Mouse (Mus musculus) neural tube, embryonic 13.5 days (tissue): ENCODE results near the gene Gltp. TPM values are rescaled to one million over a fixed set of nuclear protein-coding genes. Genes with fewer than 3 reads are reported as not detected.

Source experiments
- ATAC-seq: fragments of 200-750 bp; cut with Nextera tagmentation; 2 replicates; pipeline ENCODE4 v1.8.0; 2017; ENCODE audit warnings: low read depth, mild to moderate bottlenecking, moderate TSS enrichment, moderate library complexity
- H3K27ac ChIP-seq: fragments of 300-500 bp; sonication (generic); replicated peaks from 2 replicates; pipeline ENCODE4 v1.5.1; 2015; ENCODE audit warnings: moderate library complexity, mild to moderate bottlenecking, inconsistent platforms
- H3K27me3 ChIP-seq: fragments of 300-500 bp; sonication (generic); 2 replicates; pipeline ENCODE4 v1.6.1; 2015; ENCODE audit warnings: mild to moderate bottlenecking, inconsistent platforms
- H3K36me3 ChIP-seq: fragments of 300-500 bp; sonication (generic); 2 replicates; pipeline ENCODE4 v1.6.1; 2015; ENCODE audit warnings: mild to moderate bottlenecking, inconsistent platforms
- H3K4me1 ChIP-seq: fragments of 300-500 bp; sonication (generic); replicated peaks from 2 replicates; pipeline ENCODE4 v1.6.1; 2015; ENCODE audit warnings: inconsistent platforms
- H3K4me2 ChIP-seq: fragments of 300-500 bp; sonication (generic); 2 replicates; pipeline ENCODE4 v1.6.1; 2015; ENCODE audit warnings: inconsistent platforms, mild to moderate bottlenecking, moderate library complexity
- H3K4me3 ChIP-seq: fragments of 300-500 bp; sonication (generic); 2 replicates; pipeline ENCODE4 v1.5.1; 2015; ENCODE audit warnings: mild to moderate bottlenecking, inconsistent platforms
- H3K9ac ChIP-seq: fragments of 300-500 bp; sonication (generic); 2 replicates; pipeline ENCODE4 v1.6.1; 2015; ENCODE audit warnings: moderate library complexity, mild to moderate bottlenecking, inconsistent platforms
- H3K9me3 ChIP-seq: fragments of 300-500 bp; sonication (generic); 2 replicates; pipeline ENCODE4 v1.6.1; 2016; ENCODE audit warnings: inconsistent platforms
- WGBS: fragments of 180-500 bp; shearing (Covaris S2); methylation state at CpG from one replicate; pipeline ENCODE4 v1.1.7; 2015; 5-methylcytosine and 5-hydroxymethylcytosine counted together
- polyA plus RNA-seq: library from polyadenylated mRNA; unstranded; fragments of >200 nt; fragmentation: Nextera tagmentation; extraction: Ambion mirVana; gene quantifications from 2 replicates; pipeline ENCODE4 v1.2.1, GENCODE M21; 2015

Gltp gene
- polyA plus RNA-seq, 1 experiment from 2014 or later = 41.4 TPM

DNA sequence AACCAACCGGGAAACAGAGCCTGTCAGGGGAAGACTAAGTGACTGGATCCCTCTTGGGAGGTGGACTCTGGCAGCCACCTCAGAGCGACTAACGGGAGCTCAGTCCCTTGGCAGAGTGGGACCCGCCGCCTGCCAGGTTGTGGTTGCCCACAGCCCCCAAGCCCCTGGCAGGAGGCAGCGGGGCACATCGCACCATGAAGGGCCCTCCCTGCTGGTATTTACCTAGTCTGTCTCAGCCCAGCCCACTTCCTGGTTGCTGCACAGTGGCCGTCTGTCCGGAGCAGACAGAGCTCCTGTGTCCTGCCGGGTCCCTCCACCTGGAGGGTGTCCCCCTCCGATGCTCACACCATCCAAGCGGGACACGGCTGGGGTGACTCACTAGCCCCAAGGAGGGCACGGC, 39.8 kb downstream of the Gltp start:
- Histone ChIP-seq H3K27me3 (peaks cover 34% of the 10 kb centered on the region), H3K4me3 (no peak overlapping the region), H3K36me3 (no peaks in the 10 kb centered on the region), H3K9me3 (no peaks in the 10 kb centered on the region), H3K9ac (no peak overlapping the region), H3K27ac (no peak overlapping the region), H3K4me2 (no peak overlapping the region), H3K4me1 (peaks cover 35% of the 10 kb centered on the region)
- 39% methylated on average over 14 of the region's 14 CpGs for WGBS
- no peak for ATAC-seq

DNA sequence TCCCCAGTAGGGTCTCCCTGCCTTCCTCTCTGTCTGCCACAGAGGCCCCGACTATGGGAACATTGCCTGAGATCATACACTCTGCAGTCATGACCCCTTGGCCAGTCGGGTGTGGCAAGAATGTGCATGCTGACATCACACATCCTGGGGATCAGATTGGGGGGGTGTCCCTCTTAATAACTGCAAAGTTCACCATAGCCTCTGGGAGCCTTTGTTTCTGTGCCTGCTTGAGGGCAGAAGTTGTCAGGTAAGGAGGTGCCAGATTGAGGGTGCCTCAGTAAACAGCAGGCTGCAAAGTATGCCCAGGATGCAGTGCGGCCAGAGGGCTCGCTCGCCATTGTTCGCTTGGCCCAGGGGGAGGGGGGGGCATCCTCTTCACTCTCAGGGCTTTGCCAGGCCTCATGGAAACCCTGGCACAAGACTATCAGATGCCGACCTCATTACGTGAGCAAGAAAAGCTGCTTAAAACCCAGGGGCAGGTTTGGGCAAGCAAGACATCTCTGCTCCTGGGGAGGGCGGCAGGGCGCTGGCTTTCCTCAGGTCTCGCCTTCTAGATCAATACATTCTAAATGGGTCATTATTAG, 42.0 kb downstream of the Gltp start:
- no peaks in the 10 kb centered on the region for H3K9me3 ChIP-seq
- no peak overlapping the region for H3K27ac ChIP-seq
- peaks cover 25% of the 10 kb centered on the region for H3K27me3 ChIP-seq
- H3K4me3 ChIP-seq = no peak overlapping the region
- no peak overlapping the region for H3K9ac ChIP-seq
- peaks cover 35% of the 10 kb centered on the region for H3K4me1 ChIP-seq
- H3K4me2 ChIP-seq = no peak overlapping the region
- WGBS = 69% methylated on average over 11 of the region's 11 CpGs
- no peak for ATAC-seq
- H3K36me3 ChIP-seq = no peaks in the 10 kb centered on the region

DNA sequence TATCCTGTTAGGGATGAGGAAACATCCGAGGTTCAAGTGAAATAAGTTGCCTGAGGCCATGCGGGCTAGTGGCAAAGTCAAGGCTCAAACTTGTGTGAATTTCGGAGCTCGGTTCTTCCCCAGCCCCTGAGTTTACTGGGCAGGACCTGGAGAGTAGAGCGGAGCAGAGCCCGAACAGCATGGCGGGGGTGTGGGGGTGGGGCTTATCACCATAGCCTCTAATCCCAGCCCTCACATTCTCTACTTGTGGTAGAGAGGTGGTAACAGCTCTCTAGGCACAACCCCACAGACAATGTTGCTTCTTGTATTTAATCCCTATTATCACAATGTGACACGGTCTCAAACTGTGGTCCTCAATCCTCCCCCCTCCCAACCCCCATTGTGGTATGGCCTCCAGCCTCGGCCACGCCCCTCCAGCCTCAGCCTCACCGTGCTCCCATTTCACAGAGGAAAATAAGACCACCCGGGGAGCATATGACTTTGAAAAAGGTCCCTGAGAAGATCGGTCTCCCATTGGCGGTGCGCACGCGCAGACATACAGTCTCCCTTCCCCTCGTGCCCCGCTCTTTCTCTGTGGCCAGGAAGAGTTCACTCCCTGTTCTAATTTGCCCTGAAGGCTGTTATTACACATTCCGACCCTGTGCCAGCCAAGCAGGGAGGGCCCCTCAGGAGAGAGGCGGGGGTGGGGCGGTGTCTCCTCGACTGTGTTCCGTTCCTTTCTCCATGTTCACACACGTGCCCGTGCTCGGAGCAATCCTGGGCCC, 43.4 kb downstream of the Gltp start:
- H3K4me3 ChIP-seq = peak overlapping the region; percentile 27
- WGBS = 3% methylated on average over 27 of the region's 27 CpGs
- H3K27me3 ChIP-seq = peaks cover 22% of the 10 kb centered on the region
- H3K9ac ChIP-seq = peak overlapping the region; percentile 51
- H3K27ac ChIP-seq = no peak overlapping the region; the same call in 1 of the 2 replicates
- H3K4me1 ChIP-seq = peaks cover 35% of the 10 kb centered on the region
- ATAC-seq = peak; percentile 76
- H3K36me3 ChIP-seq = no peaks in the 10 kb centered on the region
- H3K9me3 ChIP-seq = no peaks in the 10 kb centered on the region
- peak overlapping the region; percentile 56 for H3K4me2 ChIP-seq

DNA sequence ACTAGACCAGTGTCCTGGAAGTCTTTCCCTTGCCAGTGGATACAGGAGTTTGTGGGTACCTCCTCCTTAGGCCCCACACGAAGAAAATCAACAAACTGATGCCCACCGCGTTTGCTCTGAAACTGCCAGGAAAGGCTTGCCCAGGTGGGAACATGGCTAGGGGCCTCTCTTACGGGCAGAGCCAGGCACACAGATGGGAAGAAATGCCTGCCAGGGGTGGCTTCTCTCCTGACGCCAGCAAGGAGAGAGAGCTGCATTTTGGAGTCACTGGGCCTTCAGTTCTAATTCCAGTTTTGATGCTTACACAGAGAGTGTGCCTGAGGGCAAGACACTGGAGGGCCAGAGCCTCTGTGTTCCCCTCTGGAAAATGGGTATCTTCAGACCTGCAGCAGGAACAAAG, 44.9 kb downstream of the Gltp start:
- WGBS = 88% methylated on average over 5 of the region's 5 CpGs
- no peak for ATAC-seq
- H3K36me3 ChIP-seq = no peaks in the 10 kb centered on the region

DNA sequence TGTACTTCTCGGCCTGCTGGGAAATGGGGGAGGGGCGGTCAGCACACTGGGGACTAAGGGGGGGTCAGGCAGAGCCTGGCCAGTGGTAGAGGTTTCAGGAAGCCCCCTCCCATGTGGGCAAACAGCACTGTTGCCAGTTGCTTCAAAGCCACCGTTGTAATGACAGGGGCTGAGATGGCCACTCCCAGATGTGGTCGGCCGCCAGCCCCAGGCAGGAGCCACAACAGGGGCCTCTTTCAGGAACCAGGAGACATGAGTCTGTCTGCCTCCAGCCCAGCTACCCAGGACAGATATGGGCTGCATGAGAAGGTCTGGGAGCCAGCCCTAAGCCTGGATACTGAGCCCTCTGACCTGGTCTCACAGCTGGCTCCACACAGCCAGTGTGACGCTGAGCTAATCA, 45.9 kb downstream of the Gltp start:
- Histone ChIP-seq H3K4me3 (no peak overlapping the region), H3K4me1 (peaks cover 21% of the 10 kb centered on the region), H3K4me2 (no peak overlapping the region), H3K27ac (no peak overlapping the region), H3K27me3 (peaks cover 24% of the 10 kb centered on the region), H3K9ac (no peak overlapping the region), H3K9me3 (no peaks in the 10 kb centered on the region), H3K36me3 (no peaks in the 10 kb centered on the region)
- WGBS = 46% methylated on average over 6 of the region's 6 CpGs
- no peak for ATAC-seq

More for the DNA sequence above, 44.9 kb downstream of the Gltp start:
- Histone ChIP-seq H3K9ac (no peak overlapping the region), H3K4me3 (no peak overlapping the region), H3K4me2 (no peak overlapping the region), H3K27ac (no peak overlapping the region), H3K27me3 (peaks cover 26% of the 10 kb centered on the region), H3K4me1 (peaks cover 27% of the 10 kb centered on the region), H3K9me3 (no peaks in the 10 kb centered on the region)

DNA sequence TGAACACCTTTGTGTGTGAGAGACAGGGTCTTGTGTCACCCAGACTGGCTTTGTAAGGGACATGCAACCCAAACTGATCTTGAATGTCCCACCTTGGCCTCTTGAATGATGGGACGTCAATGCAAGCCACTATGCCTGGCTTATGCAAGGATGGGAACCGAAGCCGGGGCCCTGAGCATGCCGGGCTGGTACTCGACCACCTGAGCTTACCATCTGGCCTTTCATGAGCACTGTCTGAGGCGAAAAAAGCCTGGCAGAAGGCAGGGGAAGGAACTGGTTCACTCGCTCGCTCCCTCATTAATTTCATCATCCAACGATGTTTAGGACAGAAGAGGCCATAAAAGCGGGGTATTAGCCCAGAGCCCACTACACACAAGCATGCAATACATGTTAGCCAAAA, 50.0 kb downstream of the Gltp start:
- H3K9me3 ChIP-seq = no peaks in the 10 kb centered on the region
- H3K36me3 ChIP-seq = no peaks in the 10 kb centered on the region
- H3K4me2 ChIP-seq = no peak overlapping the region
- peaks cover 13% of the 10 kb centered on the region for H3K4me1 ChIP-seq
- no peak for ATAC-seq
- peaks cover 15% of the 10 kb centered on the region; the same call in 1 of the 2 replicates for H3K27me3 ChIP-seq
- H3K4me3 ChIP-seq = no peak overlapping the region
- H3K9ac ChIP-seq = no peak overlapping the region
- H3K27ac ChIP-seq = no peak overlapping the region
- WGBS = 60% methylated on average over 10 of the region's 10 CpGs

DNA sequence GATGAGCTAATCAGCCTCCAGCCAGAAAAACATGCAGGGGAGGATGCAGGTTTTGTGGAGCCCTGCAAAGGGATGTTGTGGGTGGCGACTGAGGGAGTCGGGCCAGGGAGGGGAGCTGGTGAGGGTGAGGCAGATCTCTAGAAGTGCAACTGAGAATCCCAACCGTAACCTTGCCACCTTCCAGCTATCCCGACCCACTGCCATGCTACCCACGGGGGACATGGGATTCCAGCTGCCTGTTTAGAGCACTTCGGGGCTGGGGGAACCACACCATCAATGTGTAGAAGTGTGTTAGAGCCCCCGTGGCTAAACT, 51.2 kb downstream of the Gltp start:
- WGBS = 30% methylated on average over 7 of the region's 7 CpGs
- H3K4me3 ChIP-seq = no peak overlapping the region
- ATAC-seq = 0 out of 2 replicates have a peak, but pooled peaks have one; percentile 9

DNA sequence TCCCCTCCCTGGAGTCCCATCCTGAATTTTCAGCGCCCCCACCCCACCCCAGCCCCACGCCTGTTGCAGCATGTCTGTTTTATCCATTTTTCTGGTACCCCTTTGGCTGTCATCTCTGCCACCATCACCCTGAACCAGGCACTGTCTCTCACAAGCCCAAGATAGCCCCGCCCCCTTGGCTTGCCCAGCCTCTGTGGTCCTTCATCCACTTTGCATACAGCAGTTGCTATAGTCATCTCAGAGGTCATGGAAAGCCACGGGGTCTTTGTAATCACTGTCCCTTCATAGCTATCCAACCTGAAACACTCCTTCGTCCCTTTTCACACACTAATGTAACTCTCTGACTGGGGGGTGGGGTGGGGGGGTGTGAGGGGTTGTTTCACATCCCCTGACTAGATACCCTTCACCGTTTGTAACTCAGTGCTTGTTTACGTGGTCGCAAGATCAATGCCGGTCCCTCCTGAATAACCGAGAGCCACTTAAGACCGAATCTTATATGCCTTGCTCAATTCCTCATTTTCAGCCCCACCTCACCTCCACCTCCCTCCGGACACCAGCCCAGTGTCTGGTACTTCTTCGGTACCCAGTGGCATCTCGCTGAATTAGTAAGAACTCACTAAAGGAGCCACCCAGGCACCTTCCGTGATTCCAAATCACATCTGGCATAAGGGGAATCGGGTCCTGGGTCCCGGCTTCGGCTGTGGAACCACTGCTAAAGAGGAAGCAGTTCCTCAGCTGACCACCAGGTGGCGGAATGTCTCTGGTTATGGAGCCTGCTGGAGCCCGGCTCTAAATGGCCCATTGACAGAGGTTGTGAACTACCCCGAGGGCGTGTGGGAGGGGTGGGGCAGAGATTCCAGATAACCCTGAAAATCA, 51.8 kb downstream of the Gltp start:
- WGBS = 14% methylated on average over 22 of the region's 22 CpGs

More for the DNA sequence above, 51.2 kb downstream of the Gltp start:
- Histone ChIP-seq H3K36me3 (no peaks in the 10 kb centered on the region), H3K4me2 (peak overlapping the region; percentile 48), H3K9me3 (no peaks in the 10 kb centered on the region), H3K9ac (no peak overlapping the region), H3K27me3 (peaks cover 15% of the 10 kb centered on the region; the same call in 1 of the 2 replicates), H3K27ac (no peak overlapping the region), H3K4me1 (peaks cover 13% of the 10 kb centered on the region)

DNA sequence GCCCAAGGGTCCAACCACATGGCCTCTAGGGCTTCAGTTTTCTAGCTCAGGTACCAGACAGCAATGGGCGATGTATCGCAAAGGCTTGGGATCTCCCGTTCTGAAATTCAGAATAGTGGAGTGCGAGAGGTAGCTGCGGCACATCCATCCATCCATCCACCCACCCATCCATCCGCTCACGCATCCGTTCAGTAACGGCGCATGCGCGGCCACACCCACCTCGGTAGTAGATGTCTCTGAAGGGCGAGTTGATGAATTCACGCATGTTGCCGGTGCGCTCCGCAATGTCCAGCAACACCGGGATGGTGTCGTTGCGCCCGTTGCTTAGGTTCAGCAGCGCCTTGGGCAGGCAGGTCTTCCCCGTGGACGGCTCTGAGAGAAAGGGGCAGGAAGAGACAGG, 54.7 kb downstream of the Gltp start:
- no peak overlapping the region for H3K27ac ChIP-seq
- H3K36me3 ChIP-seq = no peaks in the 10 kb centered on the region
- peaks cover 13% of the 10 kb centered on the region for H3K4me1 ChIP-seq
- no peaks in the 10 kb centered on the region for H3K9me3 ChIP-seq
- H3K4me3 ChIP-seq = no peak overlapping the region
- ATAC-seq = no peak
- no peak overlapping the region for H3K9ac ChIP-seq
- H3K4me2 ChIP-seq = no peak overlapping the region
- peaks cover 12% of the 10 kb centered on the region; the same call in 1 of the 2 replicates for H3K27me3 ChIP-seq
- 81% methylated on average over 25 of the region's 25 CpGs for WGBS

More for the DNA sequence above, 51.8 kb downstream of the Gltp start:
- Histone ChIP-seq H3K4me1 (peaks cover 13% of the 10 kb centered on the region), H3K9me3 (no peaks in the 10 kb centered on the region), H3K4me2 (peak overlapping the region; percentile 48), H3K9ac (peak overlapping the region; percentile 50), H3K27ac (no peak overlapping the region), H3K4me3 (peak overlapping the region; percentile 15; the same call in 1 of the 2 replicates), H3K36me3 (no peaks in the 10 kb centered on the region), H3K27me3 (peaks cover 15% of the 10 kb centered on the region; the same call in 1 of the 2 replicates)
- peak; percentile 67 for ATAC-seq

DNA sequence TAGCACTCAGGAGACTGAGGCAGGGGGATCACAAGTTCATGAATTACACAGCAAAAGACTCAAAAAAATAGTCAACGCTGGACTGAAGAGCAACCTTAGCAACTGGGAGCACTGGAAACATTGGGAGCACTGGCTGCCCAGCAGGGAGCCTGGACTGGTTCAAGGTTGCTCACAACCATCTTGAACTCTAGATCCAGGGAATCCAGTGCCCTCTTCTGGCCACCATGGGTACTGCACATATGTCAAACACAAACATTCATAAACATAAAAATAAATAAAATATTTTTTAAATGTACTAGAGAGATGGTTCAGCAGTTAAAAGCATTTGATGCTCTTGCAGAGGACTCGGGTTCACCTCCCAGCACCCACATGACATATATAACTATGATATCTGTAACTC, 59.4 kb downstream of the Gltp start:
- Histone ChIP-seq H3K4me2 (no peak overlapping the region), H3K27me3 (no peaks in the 10 kb centered on the region; the same call in 1 of the 2 replicates), H3K9ac (no peak overlapping the region), H3K36me3 (no peaks in the 10 kb centered on the region), H3K4me1 (no peaks in the 10 kb centered on the region), H3K9me3 (no peaks in the 10 kb centered on the region), H3K4me3 (no peak overlapping the region), H3K27ac (no peak overlapping the region)
- WGBS = 52% methylated on average over 2 of the region's 2 CpGs
- no peak for ATAC-seq

DNA sequence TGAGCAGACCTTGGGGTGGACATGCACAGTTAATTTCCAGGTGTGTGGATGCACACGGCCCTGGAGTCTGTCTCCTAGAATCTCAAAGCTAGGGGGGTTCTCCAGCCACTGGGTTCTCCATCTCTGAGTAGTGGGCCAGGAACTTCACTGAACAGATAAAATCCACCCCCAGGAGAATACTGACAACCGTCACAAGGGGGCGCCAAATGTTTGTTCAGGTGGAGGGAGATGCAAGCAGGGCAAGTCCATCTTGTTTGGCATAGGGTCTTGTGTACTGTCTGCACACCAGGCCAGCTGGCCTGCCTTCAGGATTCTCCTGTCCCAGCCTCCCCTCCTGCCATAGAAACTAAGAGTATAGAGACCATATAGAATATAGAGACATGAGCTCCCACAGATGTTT, 65.2 kb downstream of the Gltp start:
- WGBS = 20% methylated on average over 3 of the region's 3 CpGs
- no peaks in the 10 kb centered on the region for H3K36me3 ChIP-seq

DNA sequence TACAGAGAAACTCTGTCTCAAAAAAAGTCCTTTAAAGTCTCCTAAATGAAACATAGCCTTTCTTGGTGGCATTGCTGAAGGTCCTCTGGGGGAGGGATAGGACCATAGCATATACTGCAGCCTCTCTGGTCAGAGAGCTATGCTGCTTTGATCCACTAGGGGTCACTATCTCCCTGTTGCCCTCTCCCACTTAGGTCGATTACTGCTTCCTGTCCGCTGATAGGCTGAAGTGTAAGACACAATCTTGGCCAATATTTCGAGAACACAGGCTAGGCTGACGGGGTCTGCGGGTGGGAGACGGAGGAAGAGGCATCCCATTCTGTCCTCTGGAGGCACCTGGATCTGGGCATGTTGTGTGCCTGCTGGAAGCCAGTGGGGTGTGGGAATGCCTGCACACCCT, 70.5 kb downstream of the Gltp start:
- H3K9me3 ChIP-seq = no peaks in the 10 kb centered on the region
- no peak overlapping the region for H3K9ac ChIP-seq
- H3K36me3 ChIP-seq = no peaks in the 10 kb centered on the region
- no peak for ATAC-seq
- 40% methylated on average over 6 of the region's 6 CpGs for WGBS
- H3K4me2 ChIP-seq = no peak overlapping the region
- no peaks in the 10 kb centered on the region for H3K27me3 ChIP-seq
- no peak overlapping the region for H3K4me3 ChIP-seq
- no peak overlapping the region for H3K27ac ChIP-seq
- H3K4me1 ChIP-seq = no peaks in the 10 kb centered on the region

More for the DNA sequence above, 65.2 kb downstream of the Gltp start:
- no peak overlapping the region for H3K9ac ChIP-seq
- no peaks in the 10 kb centered on the region for H3K4me1 ChIP-seq
- H3K4me2 ChIP-seq = no peak overlapping the region
- no peaks in the 10 kb centered on the region for H3K9me3 ChIP-seq
- no peak overlapping the region for H3K27ac ChIP-seq
- H3K27me3 ChIP-seq = no peaks in the 10 kb centered on the region
- ATAC-seq = no peak
- H3K4me3 ChIP-seq = no peak overlapping the region
